Mouse (Mus musculus) leukemia stem cell, adult 10-12 weeks (primary cell): Measurements from ENCODE around the gene Tiam1. TPM values are rescaled to one million over a fixed set of nuclear protein-coding genes. Genes with fewer than 3 reads are reported as not detected.

Experiments
- polyA plus RNA-seq: library from polyadenylated mRNA; stranded (reverse); fragments of >175 nt; gene quantifications from 2 replicates; pipeline ENCODE4 v1.2.3, GENCODE M21; 2012; ENCODE audit warnings: low replicate concordance

The Tiam1 gene
- 10.3 and 16.2 TPM in 2 replicates for polyA plus RNA-seq

DNA sequence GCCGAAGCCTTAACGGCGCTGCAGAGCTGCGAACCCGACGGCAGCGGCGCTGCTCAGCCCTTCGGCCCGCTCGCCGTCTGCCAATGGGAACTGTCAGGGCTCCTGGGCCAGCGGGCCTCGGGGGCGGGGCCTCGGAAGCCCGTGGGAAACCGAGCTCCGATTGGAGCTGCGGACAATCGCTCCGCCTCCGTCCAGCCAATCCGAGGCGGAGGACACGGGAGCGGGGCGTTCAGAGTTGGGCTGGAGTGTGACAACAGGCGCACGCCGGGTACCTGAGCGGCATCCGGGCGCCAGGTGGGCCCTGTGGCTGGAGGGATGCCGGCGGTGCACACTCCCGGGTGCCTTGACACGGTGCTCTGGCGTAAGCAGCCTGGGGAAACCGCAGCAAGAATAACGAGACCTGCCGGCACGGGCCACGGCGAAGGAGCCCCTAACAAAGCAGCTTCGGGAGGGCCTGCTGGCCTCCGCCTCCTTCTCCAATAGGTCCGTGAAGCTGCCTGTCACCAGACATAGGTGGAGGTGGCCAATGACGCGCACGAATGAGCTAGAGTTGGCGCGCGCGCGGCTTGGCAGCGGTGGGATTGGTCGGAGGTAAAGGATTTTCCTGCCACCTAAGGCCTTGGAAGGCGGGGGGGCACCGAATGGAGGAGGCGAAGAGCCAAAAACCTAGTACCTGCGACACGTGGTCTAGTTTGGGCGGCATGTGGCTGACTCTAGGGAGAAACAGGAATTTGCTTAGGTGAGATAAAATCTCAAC lies at the start of gene Tiam1:
Gene Tiam1 (minus strand): TSS at position 10 of the 757 bp plus-strand sequence.

Other genes starting within 250 kb of the Tiam1 start
- gene Sod1, start 77.0 kb upstream of the Tiam1 start, polyA plus RNA-seq = 281 and 455 TPM in 2 replicates
- 216 and 282 TPM in 2 replicates for gene Scaf4, start 140.7 kb upstream of the Tiam1 start, polyA plus RNA-seq
- 0.07 TPM in 1 of 2 replicates, not detected in the other for gene Hunk, start 242.2 kb upstream of the Tiam1 start, polyA plus RNA-seq